Mouse (Mus musculus): ENCODE measurements around the gene Ly6g6c. TPM values are rescaled to one million over a fixed set of nuclear protein-coding genes. Genes with fewer than 3 reads are reported as not detected.
A peak's percentile ranks its signal among the peaks of the same experiment; 100 is the strongest.

The Ly6g6c gene
- total RNA-seq, 2 experiments from 2014 or later = not detected

DNA sequence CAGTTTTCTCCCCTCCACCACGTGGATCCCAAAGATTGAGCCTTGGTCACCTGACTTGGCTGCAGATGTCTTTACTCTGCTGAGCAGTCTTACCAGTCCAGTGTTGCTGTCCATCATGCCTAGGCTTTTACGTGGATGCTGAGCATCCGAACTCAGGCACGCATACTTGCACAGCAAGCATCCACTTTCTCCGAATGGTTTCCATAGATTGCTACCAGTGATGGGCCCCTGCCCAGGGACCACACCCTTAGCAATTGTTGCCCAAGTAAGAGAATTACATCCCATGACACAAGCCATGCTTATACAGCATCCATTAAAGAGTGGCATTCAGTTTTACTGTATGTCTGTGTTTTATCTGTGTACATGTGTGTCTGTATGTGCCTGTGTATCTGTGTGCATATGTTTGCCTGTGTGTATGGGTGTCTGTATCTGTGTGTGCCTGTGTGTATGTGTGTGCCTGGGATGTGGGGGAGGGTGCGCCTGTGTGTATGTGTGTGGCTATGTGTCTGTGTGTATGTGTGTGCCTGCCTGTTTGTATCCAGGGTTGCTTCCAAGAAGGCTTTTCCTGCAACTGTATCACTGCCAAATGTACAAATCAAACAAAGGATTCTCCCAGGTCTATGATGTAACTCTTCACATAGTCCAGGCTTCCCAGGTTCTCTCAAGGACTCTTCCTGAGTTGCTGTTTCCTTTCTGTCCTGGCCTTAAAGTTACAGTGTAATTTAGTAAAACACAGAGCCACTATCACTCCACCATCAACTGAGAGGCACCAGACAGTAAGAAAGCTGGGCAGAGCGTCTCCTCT lies 9.3 kb upstream of the Ly6g6c start:
- no peak for DNase-seq (ENCODE audit: low spot score in 2 of 2)

DNA sequence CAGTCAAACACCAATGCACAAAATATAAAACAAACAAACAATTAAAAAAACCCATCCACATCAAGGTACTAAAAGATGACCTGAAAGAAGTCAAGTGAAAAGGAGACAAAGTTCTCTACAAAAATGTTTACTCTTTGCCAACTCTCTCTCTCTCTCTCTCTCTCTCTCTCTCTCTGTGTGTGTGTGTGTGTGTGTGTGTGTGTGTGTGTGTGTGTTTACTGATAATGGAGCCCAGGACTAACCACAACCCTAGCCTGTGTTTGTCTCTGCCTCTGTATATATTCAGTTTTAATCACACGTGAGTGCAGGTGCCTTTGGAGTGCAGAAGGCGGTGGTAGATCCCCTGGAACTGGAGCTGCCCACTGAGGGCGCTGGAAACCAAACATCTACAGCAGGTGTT lies 8.1 kb upstream of the Ly6g6c start:
- DNase-seq (ENCODE audit: low spot score in 2 of 2) = no peak

DNA sequence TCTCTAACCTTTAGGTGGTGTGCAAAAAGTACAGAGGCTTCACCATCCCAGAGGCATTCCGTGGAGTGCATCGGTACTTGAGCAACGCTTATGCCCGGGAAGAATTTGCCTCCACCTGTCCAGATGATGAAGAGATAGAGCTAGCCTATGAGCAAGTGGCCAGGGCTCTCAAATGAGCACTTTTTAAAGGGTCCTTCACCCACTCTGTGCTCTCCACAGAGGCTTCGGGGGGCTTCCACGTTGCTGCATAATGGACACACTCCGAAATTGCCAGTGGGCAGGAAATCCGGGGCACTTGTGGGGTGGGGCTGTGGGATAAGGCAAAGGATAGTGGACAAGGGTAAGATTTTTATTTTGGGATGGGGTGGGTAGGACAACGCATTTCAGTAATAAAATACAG lies 6.9 kb upstream of the Ly6g6c start:
- no peak for DNase-seq (ENCODE audit: low spot score in 2 of 2)

DNA sequence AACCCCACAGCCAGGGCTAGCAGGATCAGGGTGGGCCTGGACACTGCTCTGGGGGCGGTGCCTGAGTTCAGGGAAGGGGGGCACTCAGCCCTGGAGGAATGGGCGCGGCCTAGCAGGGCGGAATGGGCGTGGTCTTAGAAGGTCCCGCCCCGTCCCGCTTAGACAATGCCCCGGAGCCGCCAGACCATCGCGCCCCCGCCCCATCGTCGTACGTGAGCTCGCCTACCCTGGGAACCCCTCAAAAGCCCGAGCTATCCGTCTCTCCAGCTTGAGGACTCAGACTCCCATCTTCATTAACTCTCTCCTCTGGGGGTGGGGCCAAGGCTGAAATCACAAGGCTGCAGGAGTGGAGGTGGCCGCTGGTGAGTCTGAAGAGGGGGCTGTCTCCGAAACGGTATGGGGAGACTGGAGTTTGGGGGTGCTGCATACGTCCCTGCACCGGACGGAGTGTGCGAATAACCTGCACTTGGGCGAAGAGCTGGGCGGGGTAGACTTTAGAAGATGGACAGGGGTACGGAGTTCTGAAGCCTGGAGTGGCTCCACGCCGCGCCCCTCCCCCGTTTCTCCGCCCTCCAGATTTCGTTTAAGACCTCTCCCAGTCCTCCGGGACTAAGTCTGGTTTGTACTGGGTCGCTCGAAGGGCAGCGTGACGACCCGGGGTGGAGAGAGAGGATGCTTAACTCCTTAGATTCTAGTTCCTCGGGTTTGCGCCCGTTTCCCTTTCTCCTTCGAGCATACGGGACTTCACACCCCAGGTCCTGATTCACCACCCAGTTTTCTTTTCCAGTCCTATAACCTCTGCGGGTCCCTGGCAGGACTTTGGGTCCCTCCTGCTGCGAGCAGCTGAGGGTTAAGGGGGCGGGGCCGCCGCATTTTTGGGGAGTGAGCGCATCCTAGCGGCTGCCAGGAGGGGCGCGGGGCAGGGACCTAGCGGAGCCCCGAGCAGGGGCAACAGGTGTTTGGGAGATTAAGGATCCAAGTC lies 6.0 kb upstream of the Ly6g6c start, which contains the start of gene Ddah2:
TSS of gene Ddah2 (plus strand) at position 125 of the 982 bp plus-strand sequence.
- DNase-seq (ENCODE audit: low spot score in 2 of 2) = peak; percentile 59 to 60

DNA sequence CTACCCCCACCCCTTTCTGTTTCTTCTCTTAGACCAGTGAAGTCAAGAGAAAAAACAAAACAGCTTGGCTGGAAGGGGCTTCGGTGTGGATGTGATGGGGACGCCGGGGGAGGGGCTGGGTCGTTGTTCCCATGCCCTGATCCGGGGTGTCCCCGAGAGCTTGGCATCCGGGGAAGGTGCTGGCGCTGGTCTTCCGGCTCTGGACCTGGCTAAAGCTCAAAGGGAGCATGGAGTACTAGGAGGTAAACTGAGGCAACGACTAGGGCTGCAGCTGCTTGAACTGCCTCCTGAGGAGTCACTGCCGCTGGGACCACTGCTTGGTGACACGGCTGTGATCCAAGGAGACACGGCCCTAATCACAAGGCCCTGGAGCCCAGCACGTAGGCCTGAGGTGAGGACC lies 5.1 kb upstream of the Ly6g6c start:
- DNase-seq (ENCODE audit: low spot score in 2 of 2) = no peak

DNA sequence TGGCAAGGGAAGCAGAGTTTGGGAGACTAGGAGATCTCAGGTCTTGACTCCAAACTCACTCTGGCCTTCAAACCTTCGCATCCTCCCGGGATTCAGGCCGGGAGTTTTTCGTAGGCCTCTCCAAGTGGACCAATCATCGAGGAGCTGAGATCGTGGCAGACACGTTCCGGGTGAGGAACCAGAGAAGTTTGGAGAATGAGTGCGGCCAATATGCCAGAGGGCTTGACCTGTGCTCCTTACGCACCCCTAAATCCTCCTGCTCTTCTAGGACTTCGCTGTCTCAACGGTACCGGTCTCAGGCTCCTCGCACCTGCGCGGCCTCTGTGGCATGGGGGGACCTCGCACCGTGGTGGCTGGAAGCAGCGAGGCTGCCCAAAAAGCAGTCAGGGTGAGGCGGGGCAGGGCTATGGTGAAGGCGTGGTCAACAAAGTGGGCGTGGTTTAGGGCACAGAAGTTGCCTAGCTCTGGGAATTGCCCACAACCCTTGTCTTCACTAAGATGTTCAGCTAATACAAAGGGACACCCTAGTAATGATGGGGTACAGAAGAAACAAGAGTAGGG lies 4.4 kb upstream of the Ly6g6c start:
- no peak for DNase-seq (ENCODE audit: low spot score in 2 of 2)

DNA sequence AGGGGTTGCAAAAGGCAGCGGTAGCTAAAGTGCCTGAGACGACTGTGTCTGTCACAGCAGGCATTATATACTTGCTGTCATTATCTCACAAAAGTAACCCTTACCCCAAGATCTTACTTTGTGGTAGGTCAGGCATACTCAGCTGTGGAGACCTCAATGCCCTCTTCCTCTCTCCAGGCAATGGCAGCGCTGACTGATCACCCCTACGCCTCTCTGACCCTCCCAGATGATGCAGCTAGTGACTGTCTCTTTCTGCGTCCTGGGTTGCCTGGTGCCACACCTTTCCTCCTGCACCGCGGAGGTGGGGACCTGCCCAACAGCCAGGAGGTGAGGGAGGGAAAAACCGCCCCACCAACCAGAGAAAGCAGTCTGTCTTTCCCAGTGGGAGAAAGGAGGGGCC lies 3.9 kb upstream of the Ly6g6c start:
- DNase-seq (ENCODE audit: low spot score in 2 of 2) = no peak

DNA sequence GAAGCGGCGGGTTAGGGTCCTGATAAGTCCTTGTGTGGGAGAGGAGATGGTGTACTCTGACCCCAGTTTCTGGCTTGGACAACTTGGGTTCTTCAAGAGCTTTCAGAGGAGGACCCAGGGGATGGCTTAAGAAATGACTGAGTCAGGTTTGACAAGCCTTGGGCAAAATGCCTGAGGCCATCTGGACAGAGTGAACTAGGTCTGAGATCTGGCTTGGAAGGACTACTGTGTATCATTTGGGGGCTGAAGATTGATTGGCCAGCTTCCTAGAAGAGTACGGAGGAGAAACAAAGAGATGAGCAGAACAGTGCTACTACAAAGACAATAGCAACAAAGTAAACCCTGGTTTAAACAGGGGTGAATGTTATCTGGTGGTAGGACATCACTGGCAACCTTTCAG lies 1.7 kb upstream of the Ly6g6c start:
- no peak for DNase-seq (ENCODE audit: low spot score in 2 of 2)

DNA sequence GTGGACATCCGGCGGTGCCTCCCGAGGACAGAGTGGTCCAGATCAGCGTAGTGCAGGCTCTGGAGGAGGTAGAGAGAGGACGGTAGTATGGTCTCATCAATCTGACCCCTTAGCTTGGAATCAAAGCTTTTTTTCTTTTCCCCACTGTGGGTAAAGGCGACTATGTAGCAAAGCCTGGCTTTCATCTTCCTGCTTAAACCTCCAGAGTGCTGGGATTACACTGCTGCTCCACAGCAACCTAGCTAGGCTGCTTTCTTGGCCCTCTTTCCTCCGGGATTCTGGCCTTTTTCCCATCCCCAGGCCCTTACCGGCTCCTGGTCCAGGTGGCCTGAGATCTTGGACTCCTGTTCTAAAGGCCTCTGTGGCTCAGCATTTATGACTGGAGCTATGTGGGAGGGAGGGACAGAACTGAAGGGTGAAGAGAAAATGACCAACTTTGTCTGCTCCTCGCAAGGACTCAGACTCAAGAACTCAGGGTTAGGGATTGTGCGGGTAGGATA lies 760 bp upstream of the Ly6g6c start:
- DNase-seq (ENCODE audit: low spot score in 2 of 2) = no peak

DNA sequence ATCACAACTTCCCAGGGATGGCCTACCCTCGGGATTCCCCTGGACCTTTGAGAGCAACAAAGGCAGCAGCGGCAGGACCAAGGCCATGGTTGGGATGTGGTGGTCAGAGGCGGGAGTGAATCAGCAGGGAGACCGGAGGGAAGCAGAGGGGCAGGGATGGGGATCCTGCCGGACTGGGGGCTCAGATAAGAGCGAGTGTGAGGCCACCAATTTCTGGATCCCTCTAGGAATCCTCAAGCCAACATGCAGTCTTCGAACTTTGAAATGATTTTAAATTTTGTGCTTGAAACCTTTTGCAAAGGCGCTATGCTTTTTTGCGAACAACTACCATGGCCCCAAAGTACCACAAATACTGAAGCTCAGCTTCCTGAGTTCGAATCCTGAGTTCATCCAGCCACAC lies 896 bp downstream of the Ly6g6c start, which contains the start of gene Mpig6b:
TSS of gene Mpig6b (minus strand) at position 101 of the 400 bp plus-strand sequence.
- DNase-seq (ENCODE audit: low spot score in 2 of 2) = no peak

DNA sequence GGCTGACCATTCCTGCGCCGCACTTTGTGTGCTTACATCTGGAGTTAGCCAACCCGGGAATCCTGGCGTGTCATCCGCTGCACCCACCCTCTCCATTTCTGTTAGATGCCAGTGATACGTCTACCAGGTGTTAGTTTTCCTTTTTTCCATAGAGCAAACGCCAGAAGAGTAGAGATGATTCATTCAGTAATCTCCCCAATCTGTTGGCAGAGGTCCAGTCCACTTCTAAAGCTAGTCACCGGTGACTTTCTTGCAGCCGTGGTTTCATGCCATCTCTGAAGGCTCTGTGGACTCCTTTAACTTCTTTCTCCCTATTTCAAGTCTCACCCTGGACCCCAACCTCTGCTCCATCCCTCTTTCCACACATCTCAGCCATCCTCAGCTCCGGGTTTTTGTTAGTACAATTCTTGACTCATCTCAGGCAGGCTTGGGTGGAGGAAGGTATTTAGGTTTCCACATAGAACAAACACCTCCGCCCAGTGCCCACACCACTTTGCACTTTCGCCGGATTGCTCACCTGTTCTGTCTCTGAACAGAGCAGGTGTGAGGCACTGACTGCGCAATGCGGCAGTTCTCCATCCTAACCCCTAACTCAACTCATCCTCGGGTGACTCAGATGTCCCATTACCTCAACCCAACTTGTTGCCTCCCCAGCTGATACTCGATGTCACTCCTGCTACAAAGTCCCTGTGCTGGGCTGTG lies 3.2 kb downstream of the Ly6g6c start:
- DNase-seq (ENCODE audit: low spot score in 2 of 2) = peak in 1 of 2 experiments; percentile 41

DNA sequence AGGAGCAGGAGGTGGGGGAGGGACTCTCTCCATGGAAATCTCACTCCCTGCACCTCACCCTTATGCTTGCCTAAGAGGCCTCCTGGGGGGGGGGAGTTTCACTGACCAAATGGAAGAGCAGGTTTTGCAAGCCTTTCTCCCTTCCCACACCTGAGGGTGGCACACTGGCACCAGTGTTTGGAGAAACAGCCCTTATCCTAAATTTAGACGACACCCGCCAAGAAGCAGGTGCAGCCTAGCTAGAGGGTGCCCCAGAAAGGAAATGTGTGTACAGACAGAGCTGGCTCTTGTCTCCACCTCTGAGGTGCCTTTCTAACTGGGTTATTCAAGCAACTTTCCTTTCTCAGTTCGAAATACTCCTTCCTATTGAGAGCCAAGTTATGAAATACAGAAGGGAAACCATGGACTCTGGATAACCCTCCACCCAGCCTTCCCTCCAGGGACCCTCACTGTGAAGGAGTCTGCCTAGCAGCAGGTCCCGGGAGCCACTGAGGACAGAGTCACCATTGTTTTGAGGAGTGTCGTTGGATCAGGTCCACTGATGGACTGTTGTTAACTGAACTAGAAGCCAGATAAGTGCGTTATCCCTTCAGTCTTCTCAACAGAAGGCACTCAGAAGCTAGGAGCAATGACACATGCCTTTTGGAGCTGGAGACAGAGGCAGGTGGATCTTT lies 5.5 kb downstream of the Ly6g6c start:
- DNase-seq (ENCODE audit: low spot score in 2 of 2) = no peak

DNA sequence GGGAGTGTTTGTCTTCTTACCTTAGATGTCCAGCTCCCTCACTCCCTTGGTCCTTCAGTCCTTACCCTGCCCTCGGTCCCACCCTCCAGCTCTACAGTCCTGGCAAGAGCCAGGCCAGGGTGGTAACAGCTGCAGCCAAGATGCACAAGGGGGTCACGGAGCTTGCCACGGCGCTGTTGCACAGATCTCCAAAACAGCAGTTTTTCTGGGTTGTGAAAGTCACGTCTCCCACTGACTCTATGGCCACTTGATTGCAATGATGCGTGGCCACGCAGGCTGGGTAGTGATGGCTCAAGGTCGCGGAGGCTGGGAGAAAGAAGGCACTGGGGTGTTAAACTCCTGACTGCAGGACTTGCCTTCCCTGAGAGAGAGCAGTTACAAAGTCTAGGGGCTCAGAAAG lies 6.3 kb downstream of the Ly6g6c start:
- DNase-seq (ENCODE audit: low spot score in 2 of 2) = no peak

DNA sequence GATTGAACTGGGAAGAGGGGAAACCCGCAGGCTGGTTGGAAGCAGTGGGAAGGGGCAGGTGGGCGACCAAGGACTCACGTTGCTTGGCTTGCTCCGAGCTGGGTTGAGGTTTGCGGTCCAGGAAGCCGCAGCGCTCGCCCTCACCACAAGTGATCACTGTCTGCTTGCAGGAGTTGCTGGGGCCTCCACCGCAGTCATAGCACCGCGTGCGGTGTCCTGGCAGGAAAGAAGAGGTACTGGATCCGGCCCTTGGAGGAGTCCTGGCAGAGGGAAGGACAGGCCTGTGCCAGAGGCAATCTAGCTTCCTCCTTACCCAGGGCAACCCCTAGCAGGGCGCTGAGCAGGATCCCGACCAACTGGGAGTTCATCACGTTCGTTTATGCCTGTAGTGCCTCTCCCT lies 8.9 kb downstream of the Ly6g6c start:
- no peak for DNase-seq (ENCODE audit: low spot score in 2 of 2)

DNA sequence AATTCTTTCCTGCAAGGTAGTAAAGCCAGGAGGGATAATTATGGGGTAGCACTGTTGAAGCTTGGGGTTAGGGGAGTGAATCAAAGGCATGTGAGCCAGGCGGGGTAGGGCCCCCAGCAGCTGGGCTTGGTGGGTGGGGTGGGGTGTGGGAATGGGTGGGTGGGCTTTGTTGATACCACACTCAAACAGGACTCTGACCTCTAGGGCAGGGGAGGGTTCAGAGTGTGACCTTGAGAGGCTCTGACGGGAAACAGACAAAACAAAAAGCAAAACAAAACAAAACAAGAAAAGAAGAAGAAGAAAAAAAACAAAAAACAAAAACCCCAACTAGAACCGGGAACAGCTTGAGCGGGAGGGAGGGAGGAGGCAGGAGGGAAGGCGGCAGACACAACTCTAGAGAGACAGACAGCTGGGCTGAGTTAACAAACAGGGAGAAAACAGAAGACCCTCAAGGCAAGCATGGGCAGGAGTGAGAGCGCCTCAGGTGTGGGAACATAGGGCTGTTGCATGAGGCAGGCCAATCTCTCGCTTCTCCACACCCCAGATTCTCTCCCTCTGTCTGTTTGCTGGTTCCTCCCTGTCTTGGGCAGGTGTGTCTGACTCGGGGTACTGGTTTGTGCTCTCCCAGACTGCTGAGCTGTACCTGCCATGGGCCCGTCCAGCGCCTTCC lies 11.5 kb downstream of the Ly6g6c start, which contains the start of gene Ly6g6e:
TSS of gene Ly6g6e (plus strand) at position 396 of the 670 bp plus-strand sequence.
- DNase-seq (ENCODE audit: low spot score in 2 of 2) = no peak

DNA sequence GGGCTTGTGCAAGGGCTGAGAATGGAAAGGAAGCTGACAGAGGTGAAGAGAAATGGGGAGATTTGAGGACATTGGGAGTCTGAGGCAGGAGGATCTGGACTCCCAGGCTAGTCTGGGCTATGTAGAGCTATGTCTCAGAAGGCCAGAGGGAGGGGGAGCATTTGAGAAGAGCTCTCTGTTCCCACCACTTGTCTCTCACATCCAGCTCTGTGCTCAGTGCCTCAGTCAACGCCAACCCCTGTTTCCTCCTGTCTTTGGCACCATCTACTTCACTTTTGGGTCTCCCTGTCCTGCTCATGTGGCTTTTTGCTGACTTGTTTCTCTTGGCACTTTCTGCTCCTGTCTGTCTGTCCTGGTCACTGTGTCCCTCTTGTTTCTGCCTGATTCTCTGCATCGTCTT lies 12.1 kb downstream of the Ly6g6c start:
- DNase-seq (ENCODE audit: low spot score in 2 of 2) = no peak

DNA sequence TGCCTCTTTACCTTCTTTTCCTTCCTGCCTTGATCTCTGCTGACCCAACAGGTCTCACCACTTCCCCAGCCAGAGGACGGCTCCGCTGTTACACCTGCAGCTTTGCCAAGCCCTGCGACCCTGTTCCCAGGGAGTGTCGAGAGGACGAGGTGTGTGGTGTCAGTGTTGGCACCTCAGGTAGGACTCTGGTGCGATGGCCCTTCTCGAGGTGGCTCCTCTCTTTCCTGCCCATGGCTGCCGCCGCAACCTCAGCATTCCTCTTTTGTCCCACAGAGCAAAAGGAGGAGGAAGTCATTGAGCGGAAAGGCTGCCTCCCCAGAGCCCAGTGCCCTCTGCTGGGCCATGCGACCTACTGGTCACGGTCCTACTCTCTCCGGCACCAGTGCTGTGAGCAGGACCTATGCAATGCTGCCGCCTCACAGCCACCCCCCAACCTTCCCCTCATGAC lies 12.6 kb downstream of the Ly6g6c start, which contains the start of gene Ly6g6d:
TSS of gene Ly6g6d (minus strand) at position 280 of the 448 bp plus-strand sequence.
- no peak for DNase-seq (ENCODE audit: low spot score in 2 of 2)

DNA sequence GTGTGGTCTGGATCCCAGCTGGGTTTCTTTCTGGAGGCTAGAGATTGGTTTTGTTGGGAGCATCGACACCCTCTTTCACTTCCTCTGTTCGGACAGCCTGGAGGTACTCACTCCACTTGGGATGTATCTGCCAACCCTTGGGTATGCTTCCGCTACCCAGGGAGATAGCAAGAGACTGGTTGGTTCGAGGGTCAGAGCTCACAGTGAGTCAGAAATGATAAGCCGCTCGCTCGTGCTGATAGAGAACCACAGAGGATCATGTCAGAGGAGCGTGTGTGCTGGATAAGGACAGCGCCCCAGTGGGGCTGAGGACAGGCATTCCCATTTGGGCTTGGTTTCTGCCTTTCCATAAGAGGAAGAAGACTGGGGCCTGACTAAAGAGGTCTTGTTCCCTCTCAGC lies 14.6 kb downstream of the Ly6g6c start:
- DNase-seq (ENCODE audit: low spot score in 2 of 2) = no peak

DNA sequence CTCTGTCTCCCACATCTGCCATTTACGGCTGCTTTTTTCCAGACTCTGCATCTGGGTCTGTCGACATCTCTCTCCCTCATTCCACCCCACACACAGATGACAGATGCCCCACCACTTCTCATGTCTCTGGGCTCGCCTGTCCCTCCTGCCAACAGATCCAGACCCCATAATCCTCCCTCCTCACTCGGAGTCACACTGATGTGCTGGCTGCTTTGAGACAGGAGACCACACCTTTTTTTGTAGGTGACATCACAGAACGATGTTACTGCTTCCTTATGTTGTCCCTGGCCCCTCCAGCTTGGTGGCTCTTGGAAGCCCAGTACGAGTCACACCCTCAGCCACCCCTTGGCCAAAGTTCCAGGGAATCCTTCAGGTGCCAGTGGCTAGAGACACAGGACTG lies 15.1 kb downstream of the Ly6g6c start:
- DNase-seq (ENCODE audit: low spot score in 2 of 2) = no peak

All from left cerebral cortex, adult 18-20 months (tissue).